Mouse (Mus musculus) embryonic facial prominence, embryonic 13.5 days (tissue): Measurements from ENCODE around the gene Gatd1. TPM values are rescaled to one million over a fixed set of nuclear protein-coding genes. Genes with fewer than 3 reads are reported as not detected.

ENCODE experiments used
- ATAC-seq: fragments of 200-750 bp; cut with Nextera tagmentation; 2 replicates; pipeline ENCODE4 v1.8.0; 2017; ENCODE audit warnings: low read depth; ENCODE audit not compliant: insufficient number of reproducible peaks, insufficient read depth, low FRiP score, low TSS enrichment
- H3K27ac ChIP-seq: fragments of 300-500 bp; sonication (generic); 2 replicates; pipeline ENCODE4 v1.5.1; 2015; ENCODE audit warnings: moderate library complexity, mild to moderate bottlenecking, inconsistent platforms
- H3K27me3 ChIP-seq: fragments of 300-500 bp; sonication (generic); 2 replicates; pipeline ENCODE4 v1.6.1; 2015; ENCODE audit warnings: mild to moderate bottlenecking, inconsistent platforms
- H3K36me3 ChIP-seq: fragments of 300-500 bp; sonication (generic); 2 replicates; pipeline ENCODE4 v1.6.1; 2015; ENCODE audit warnings: mild to moderate bottlenecking, inconsistent platforms
- H3K4me1 ChIP-seq: fragments of 300-500 bp; sonication (generic); 2 replicates; pipeline ENCODE4 v1.6.1; 2015; ENCODE audit warnings: inconsistent platforms
- H3K4me2 ChIP-seq: fragments of 300-500 bp; sonication (generic); 2 replicates; pipeline ENCODE4 v1.6.1; 2015; ENCODE audit warnings: moderate library complexity, mild to moderate bottlenecking, inconsistent platforms
- H3K4me3 ChIP-seq: fragments of 300-500 bp; sonication (generic); 2 replicates; pipeline ENCODE4 v1.5.1; 2015; ENCODE audit warnings: mild to moderate bottlenecking, inconsistent platforms
- H3K9ac ChIP-seq: fragments of 300-500 bp; sonication (generic); 2 replicates; pipeline ENCODE4 v1.6.1; 2015; ENCODE audit warnings: mild to moderate bottlenecking, inconsistent platforms
- H3K9me3 ChIP-seq: fragments of 300-500 bp; sonication (generic); 2 replicates; pipeline ENCODE4 v1.6.1; 2016; ENCODE audit warnings: inconsistent platforms
- WGBS: fragments of 180-500 bp; shearing (Covaris S2); methylation state at CpG from one replicate; pipeline ENCODE4 v1.1.7; 2015; ENCODE audit warnings: mixed read lengths; 5-methylcytosine and 5-hydroxymethylcytosine counted together
- polyA plus RNA-seq: library from polyadenylated mRNA; unstranded; fragments of >200 nt; fragmentation: Nextera tagmentation; extraction: Ambion mirVana; gene quantifications from 2 replicates; pipeline ENCODE4 v1.2.1, GENCODE M21; 2015

The Gatd1 gene
- polyA plus RNA-seq, 1 experiment from 2014 or later = 74.2 TPM

DNA sequence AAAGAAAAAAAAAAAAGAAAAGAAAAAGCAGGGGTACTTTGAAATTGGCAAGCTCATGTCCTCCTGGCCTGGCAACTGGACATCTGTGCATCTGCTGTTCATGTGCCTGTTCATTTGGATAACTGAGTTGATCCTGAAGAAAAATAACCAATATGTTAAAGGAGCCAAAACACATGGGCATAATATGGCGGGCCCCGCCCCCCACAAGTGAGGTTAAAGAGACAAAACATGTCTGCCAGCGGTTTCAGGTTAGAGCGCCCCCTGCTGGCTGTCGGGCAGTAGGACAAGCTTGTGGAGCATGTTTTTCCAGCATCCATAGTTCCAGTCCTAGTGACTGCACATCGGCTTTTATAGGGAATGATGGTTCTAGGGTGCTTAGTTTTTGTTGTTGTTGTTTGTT, 19.2 kb downstream of the Gatd1 start:
- no peak for ATAC-seq
- H3K9me3 ChIP-seq = no peaks in the 10 kb centered on the region
- H3K27ac ChIP-seq = no peak overlapping the region
- WGBS = 21% methylated on average over 6 of the region's 6 CpGs
- no peaks in the 10 kb centered on the region; the same call in 1 of the 2 replicates for H3K27me3 ChIP-seq
- peaks cover 36% of the 10 kb centered on the region for H3K36me3 ChIP-seq
- H3K4me2 ChIP-seq = no peak overlapping the region
- H3K9ac ChIP-seq = no peak overlapping the region
- no peak overlapping the region for H3K4me3 ChIP-seq
- peaks cover 19% of the 10 kb centered on the region for H3K4me1 ChIP-seq

DNA sequence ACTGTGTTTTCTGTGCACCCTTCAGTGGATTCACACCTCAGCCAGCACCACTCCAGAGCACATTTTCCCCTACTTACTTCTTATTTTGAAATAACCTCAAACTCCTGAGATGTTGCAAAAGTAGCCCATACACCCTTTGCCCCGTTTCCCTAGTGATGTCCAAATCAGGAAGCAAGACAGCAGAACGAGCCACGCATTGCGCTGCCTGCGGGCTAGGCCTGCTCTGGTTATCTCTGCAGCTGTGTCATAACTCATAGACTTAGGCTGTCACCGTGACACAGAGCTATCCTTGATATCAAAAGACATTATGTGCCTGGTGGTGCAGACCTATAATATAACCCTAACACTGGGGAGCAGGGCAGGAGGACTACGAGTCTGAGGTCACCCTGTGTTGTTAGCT, 19.8 kb downstream of the Gatd1 start:
- H3K4me1 ChIP-seq = peaks cover 19% of the 10 kb centered on the region
- whole genome bisulfite sequencing = 90% methylated on average over 7 of the region's 7 CpGs
- H3K4me3 ChIP-seq = no peak overlapping the region
- no peak overlapping the region for H3K9ac ChIP-seq
- no peak overlapping the region for H3K4me2 ChIP-seq
- no peak for ATAC-seq
- no peaks in the 10 kb centered on the region; the same call in 1 of the 2 replicates for H3K27me3 ChIP-seq
- peaks cover 30% of the 10 kb centered on the region for H3K36me3 ChIP-seq
- H3K9me3 ChIP-seq = no peaks in the 10 kb centered on the region
- no peak overlapping the region for H3K27ac ChIP-seq

DNA sequence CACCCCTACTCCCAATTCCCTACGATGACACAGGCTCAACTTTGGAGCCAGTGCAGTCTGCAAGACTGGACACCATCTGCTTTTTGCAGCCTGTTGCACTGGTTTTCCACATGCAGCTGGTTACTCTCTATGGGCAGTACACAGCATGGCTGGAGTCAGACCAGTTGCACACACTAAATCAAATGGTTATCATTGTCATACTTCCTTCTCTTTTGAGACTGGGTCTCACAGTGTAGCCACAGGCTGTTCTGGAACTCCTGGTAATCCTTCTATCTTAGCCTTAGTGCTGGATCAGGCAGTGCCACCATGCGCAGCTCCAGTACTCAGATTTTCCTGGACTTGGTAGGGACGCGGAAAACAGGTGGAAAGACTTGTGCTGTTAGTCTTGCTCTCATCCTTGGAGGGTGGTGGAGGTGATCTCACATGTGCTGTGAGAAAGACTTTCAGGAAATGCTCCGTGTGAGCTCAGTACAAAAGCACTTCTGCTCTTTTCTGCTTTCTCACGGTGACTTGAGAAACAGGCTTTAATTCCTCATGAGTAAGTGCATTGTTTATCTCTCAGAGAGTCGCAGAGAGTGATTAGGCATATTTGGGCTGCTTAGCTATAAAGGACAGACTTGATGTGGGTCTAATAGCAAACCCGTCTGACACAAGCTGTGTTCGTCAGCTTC, 21.2 kb downstream of the Gatd1 start:
- WGBS = 30% methylated on average over 9 of the region's 9 CpGs
- Histone ChIP-seq H3K27me3 (no peaks in the 10 kb centered on the region; the same call in 1 of the 2 replicates), H3K9ac (peak overlapping the region; percentile 80), H3K4me3 (peak overlapping the region; percentile 59), H3K9me3 (no peaks in the 10 kb centered on the region), H3K4me2 (peak overlapping the region; percentile 88), H3K4me1 (peaks cover 19% of the 10 kb centered on the region), H3K36me3 (peaks cover 16% of the 10 kb centered on the region), H3K27ac (peak overlapping the region; percentile 84; the same call in 1 of the 2 replicates)
- ATAC-seq = no peak

DNA sequence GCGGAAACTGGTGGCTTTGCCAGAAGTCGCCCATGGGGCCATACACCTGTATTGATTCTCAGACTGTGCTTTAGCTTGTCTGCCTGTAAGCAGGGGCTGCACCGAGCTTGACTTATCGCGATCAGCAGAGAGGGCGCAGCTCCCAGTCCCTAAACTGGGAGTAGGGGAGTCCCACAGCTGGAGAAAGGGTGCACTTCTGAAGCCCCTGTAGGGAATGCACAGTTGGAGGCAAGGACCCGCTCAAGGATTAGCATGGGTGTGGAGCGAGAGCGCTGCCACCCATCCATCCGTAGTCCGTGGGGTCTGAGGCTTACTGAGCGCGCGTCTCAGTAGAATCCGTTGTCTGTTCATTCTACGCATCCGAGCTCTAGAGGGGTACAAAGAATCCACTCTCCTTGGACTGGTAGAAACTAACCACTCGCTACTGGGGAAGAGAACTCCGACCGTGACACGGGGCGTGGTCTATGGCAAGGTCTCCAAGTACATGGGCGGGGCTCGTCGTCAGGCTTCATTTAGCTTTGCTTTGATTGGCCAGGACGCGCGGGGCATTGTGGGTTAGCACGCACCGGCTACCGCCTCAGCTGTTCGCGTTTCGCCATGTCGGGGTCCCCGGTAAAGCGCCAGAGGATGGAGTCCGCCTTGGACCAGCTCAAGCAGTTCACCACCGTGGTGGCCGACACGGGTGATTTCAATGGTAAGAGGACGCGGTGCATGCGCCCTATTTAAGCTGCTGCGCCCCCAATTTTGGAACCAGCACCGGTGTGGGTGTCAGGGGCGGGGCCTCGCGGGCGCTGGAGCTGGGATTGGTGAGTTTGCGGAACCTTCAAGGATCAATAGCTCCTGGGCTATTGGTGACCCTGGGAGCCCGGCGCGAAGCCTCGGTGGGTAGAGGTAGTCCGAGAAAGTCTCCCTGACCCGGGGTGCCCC, 22.0 kb downstream of the Gatd1 start, which contains the start of gene Taldo1:
Gene Taldo1 (plus strand): TSS at position 575 of the 927 bp plus-strand sequence.
- WGBS = under 1% methylated on average over 57 of the region's 57 CpGs
- Histone ChIP-seq H3K4me3 (peak within 1 kb of the TSS; percentile 59), H3K4me1 (peaks cover 19% of the 10 kb centered on the region), H3K27ac (peak within 1 kb of the TSS; percentile 84), H3K9me3 (no peaks in the 10 kb centered on the region), H3K9ac (peak within 1 kb of the TSS; percentile 80), H3K36me3 (peaks cover 12% of the 10 kb centered on the region), H3K4me2 (peak within 1 kb of the TSS; percentile 88), H3K27me3 (no peaks in the 10 kb centered on the region; the same call in 1 of the 2 replicates)
- peak; percentile 89 for ATAC-seq

DNA sequence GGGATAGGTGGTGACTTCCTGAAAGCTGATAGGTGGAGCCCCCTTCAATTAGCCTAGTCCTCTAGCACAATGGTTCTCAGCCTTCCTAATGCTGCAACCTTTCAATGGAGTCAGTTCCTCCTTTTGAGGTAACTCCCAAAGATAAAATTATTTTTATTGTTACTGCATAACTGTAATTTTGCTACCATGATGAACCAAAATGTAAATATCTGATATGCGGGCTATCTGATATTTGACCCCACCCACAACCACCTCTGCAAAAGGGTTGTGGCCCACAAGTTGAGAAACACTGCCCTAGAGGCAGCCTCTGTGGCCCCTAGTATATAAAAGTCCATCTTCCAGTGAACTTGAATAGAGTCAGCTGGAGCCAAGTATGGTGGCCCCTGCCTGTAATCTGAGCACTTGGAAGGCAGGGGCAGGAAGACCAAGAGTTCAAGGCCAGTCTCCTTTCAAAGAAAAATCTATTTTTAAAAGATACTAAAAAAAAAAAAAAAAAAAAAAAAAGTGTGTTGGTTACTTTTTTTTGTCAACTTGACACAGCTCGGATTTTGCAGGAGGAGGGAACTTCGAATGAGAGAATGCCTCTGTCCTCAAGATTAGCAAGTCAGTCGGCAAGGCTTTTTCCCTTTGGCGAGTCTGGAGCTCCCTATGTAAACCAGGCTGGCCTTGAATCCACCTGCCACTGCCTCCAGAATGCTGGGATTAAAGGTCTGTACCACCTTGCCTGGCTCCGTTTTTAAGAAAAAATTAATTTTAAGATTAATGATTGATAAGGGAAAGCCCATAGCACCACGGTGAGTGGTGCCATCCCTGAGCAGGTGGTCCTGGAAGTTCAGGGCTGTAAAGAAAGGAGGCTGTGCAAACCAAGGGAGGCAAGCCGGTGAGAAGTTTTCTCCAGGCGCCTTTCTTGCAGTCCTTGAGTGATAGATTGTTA, 23.3 kb downstream of the Gatd1 start:
- WGBS = 56% methylated on average over 9 of the region's 9 CpGs
- H3K27me3 ChIP-seq = no peaks in the 10 kb centered on the region; the same call in 1 of the 2 replicates
- H3K9me3 ChIP-seq = no peaks in the 10 kb centered on the region
- ATAC-seq = no peak
- H3K27ac ChIP-seq = no peak overlapping the region
- no peaks in the 10 kb centered on the region for H3K36me3 ChIP-seq
- H3K9ac ChIP-seq = no peak overlapping the region
- peaks cover 19% of the 10 kb centered on the region for H3K4me1 ChIP-seq
- no peak overlapping the region for H3K4me3 ChIP-seq
- H3K4me2 ChIP-seq = no peak overlapping the region

DNA sequence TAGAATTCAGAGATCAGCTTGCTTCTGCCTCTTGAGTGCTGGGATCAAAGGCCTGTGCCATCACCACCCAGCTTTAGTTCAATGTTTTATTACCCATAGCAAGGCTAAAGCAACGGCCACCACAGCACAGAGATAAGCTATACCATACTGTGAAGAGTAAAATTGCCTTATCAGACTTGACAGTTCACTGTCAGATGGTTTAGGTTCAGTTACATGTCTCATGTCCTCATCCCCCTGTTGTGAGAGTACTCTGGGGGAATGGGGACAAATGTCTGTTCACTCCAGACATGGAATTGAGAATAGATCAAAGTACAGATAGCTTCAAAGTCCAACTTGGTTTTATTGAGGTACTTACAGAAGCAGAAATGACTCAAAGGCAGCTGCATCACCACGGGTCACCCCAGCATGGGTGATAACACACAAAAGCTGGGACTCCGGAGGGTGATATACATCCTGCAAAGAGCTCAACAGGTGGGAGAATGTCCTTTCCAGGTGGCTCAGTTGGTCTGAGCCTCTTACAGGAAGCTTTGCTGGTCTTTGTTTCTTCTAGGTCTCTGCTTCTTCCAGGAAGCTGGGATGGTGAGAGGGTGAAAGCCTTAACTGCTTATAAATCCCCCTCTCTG, 25.3 kb downstream of the Gatd1 start:
- H3K27me3 ChIP-seq = no peaks in the 10 kb centered on the region; the same call in 1 of the 2 replicates
- 71% methylated on average over 3 of the region's 3 CpGs for WGBS
- ATAC-seq = no peak

DNA sequence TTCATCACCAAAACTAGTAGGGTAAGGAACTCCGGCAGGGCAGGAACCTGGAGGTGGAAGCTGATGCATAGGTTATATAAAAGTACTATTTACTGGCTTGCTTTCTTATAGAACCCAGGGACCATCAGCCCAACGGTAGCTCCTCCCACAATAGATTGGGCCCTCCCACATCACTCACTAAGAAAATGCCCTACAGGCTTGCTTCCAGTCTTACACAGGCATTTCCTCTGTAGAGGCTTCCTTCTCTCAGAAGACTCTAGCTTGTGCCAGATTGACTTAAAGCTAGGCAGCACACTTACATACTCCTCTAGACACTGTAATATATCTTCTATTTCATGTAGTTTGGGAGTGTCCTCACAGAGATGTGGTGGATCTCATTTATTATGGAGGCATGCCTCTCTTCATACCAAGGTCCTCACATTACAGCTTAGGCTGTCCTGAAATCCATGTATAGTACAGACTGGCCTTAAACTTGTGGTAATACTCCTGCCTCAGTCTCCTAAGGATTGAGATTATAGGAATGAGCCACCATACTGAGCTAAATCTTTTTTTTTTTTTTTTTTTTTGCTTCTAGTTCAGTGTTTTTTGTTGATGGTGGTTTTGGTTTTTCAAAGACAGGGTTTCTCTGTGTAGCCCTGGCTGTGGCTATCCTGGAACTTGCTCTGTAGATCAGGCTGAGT, 26.0 kb downstream of the Gatd1 start:
- no peak for ATAC-seq
- peaks cover under 1% of the 10 kb centered on the region; the same call in 1 of the 2 replicates for H3K27me3 ChIP-seq
- no peak overlapping the region for H3K4me3 ChIP-seq
- no peaks in the 10 kb centered on the region for H3K36me3 ChIP-seq
- H3K4me2 ChIP-seq = no peak overlapping the region
- no peaks in the 10 kb centered on the region for H3K9me3 ChIP-seq
- 46% methylated on average over 2 of the region's 2 CpGs for WGBS
- peaks cover 13% of the 10 kb centered on the region for H3K4me1 ChIP-seq
- H3K27ac ChIP-seq = no peak overlapping the region
- no peak overlapping the region for H3K9ac ChIP-seq

More for the DNA sequence above, 25.3 kb downstream of the Gatd1 start:
- Histone ChIP-seq H3K27ac (no peak overlapping the region), H3K36me3 (no peaks in the 10 kb centered on the region), H3K4me3 (no peak overlapping the region), H3K9me3 (no peaks in the 10 kb centered on the region), H3K4me1 (peaks cover 16% of the 10 kb centered on the region), H3K9ac (no peak overlapping the region), H3K4me2 (no peak overlapping the region)

DNA sequence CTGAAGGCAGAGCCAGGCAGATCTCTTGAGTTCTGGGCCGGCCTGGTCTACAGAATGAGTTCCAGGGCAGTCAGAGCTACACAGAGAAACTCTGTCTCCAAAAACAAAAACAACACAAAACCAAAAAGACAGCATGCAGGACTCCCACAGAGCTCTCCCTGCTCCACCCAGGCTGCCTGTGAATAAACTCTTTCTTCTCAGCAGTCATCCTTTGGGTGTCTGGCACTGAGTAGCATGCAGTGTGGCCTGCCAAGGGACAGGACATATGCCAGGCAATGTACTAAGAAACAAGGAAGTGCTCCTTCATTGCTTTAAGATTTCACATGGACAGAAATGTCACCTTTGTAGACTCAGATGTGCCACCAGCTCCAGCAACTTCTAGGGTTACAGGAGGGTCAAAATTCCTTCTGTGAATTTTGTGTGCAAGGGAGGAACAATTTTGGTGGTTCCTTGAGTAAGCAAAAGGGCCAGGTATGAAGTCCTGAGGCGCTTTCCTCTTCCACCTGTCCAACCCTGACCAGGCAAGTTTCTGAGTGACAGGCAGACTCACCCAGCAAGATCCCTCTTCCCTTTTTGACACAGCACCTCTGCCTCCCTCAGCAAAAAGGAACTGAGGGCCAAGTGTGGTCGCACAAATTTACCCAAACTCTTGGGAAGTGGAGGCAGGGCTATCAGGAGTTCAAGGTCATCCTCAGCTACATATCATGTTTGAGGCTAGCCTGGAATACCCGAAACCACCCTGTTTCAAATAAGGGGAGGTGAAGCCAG, 32.7 kb downstream of the Gatd1 start:
- Histone ChIP-seq H3K27me3 (peaks cover 8% of the 10 kb centered on the region; the same call in 1 of the 2 replicates), H3K36me3 (no peaks in the 10 kb centered on the region), H3K9me3 (no peaks in the 10 kb centered on the region), H3K4me3 (no peak overlapping the region), H3K27ac (no peak overlapping the region), H3K4me2 (no peak overlapping the region), H3K4me1 (no peaks in the 10 kb centered on the region), H3K9ac (no peak overlapping the region)
- no peak for ATAC-seq
- WGBS = 75% methylated on average over 4 of the region's 4 CpGs

DNA sequence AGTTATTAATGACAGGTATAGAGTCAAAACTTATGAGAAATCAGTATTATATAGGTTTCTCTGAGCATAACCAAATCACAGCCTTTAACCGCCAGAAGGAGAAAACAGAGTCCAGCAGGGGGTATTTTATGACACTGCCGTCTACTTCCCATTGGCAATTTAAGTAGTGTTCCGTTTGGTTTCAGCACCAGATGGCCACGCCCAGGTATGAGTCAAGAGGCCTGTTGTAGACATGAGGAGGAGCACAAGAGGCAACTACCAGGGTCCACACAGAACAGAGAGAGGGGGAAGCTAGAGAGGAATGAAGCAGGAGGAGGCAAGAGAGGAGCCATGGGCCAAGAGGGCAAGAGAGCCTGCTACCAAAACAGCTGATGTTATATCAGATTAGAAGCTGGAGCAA, 34.4 kb downstream of the Gatd1 start:
- ATAC-seq = no peak
- 59% methylated on average over 4 of the region's 4 CpGs for WGBS
- H3K36me3 ChIP-seq = no peaks in the 10 kb centered on the region

DNA sequence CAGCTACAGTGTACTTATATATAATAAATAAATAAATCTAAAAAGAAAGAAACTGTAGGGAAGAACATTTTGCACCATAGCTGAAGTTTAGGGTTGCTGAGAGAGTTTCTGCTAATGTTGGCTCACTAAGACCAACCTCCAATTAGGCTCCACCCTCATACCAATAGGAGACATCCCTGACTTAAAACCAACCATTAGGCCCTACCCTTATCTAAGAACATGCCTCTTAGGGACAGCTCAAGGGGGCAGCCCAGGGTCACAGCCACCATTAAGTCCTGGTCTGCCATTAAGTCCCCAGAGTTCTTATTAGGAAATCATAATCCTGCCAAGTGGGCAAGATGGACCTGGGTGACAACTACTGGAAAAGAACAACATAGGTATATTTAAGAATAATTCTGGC, 39.5 kb downstream of the Gatd1 start:
- no peaks in the 10 kb centered on the region for H3K36me3 ChIP-seq
- no peak overlapping the region for H3K9ac ChIP-seq
- H3K27ac ChIP-seq = no peak overlapping the region
- no peak overlapping the region for H3K4me3 ChIP-seq
- no peak overlapping the region for H3K4me2 ChIP-seq
- no peaks in the 10 kb centered on the region for H3K27me3 ChIP-seq
- no peak for ATAC-seq
- H3K9me3 ChIP-seq = no peaks in the 10 kb centered on the region
- H3K4me1 ChIP-seq = 0 out of 2 replicates have a peak, but pooled peaks cover 2% of the 10 kb centered on the region

More for the DNA sequence above, 34.4 kb downstream of the Gatd1 start:
- Histone ChIP-seq H3K4me1 (no peaks in the 10 kb centered on the region), H3K4me3 (no peak overlapping the region), H3K27me3 (peaks cover 8% of the 10 kb centered on the region; the same call in 1 of the 2 replicates), H3K27ac (no peak overlapping the region), H3K9ac (no peak overlapping the region), H3K4me2 (no peak overlapping the region), H3K9me3 (no peaks in the 10 kb centered on the region)
